Comparison of ENCODE assay signal across 20 mouse cellular contexts in genomic region chr19:32628572-32629132, GRCm38 (mm10). TPM values are rescaled to one million over a fixed set of nuclear protein-coding genes. Genes with fewer than 3 reads are reported as not detected.
A peak's percentile ranks its signal among the peaks of the same experiment; 100 is the strongest.
DNase-seq lines count a peak whose midpoint lies in the region; ATAC-seq and TF ChIP-seq lines count a peak whose summit lies in the region.
"Had no signal": no experiment of that assay in that cellular context is flagged by ENCODE, and none has a peak within 500 bp of the region (broad histone marks: within the 10 kb centered on the region; RNA-seq: fewer than 3 reads in every experiment).

No protein-coding gene starts in this region.

- H3K4me1 ChIP-seq in kidney, adult 2 months (ENCODE audit: control insufficient read depth, insufficient read depth, low read length): peaks cover 21% of the 10 kb centered on the region
- no peaks in the 10 kb centered on the region for H3K4me1 ChIP-seq in intestine, embryonic 16.5 days (ENCODE audit: control insufficient read depth, insufficient read depth, low read length)
- H3K4me1 ChIP-seq: embryonic facial prominence, embryonic 15.5 days; hindbrain, embryonic 13.5 days had no signal

- no peaks in the 10 kb centered on the region for H3K36me3 ChIP-seq in kidney, adult 2 months (ENCODE audit: control insufficient read depth, insufficient read depth, low read length)
- H3K36me3 ChIP-seq in intestine, embryonic 16.5 days (ENCODE audit: control insufficient read depth, insufficient read depth, low read length): no peaks in the 10 kb centered on the region
- H3K36me3 ChIP-seq: embryonic facial prominence, embryonic 15.5 days; forebrain, embryonic 10.5 days; hindbrain, embryonic 13.5 days had no signal

- ATAC-seq in intestine, embryonic 16.5 days: no peak
- ATAC-seq in megakaryocyte-erythroid progenitor cell, adult 5-6 weeks (replicated peaks; ENCODE audit: low FRiP score, low TSS enrichment, poor library complexity, severe bottlenecking): no peak
- ATAC-seq: forebrain, embryonic 14.5 days had no signal

- no peak overlapping the region for H3K4me3 ChIP-seq in kidney, adult 2 months (ENCODE audit: insufficient read depth, low read depth, low read length)
- H3K4me3 ChIP-seq in intestine, embryonic 16.5 days (ENCODE audit: low read length): no peak overlapping the region
- H3K4me3 ChIP-seq: embryonic facial prominence, embryonic 15.5 days; erythroblast, embryonic 14.5 days; forebrain, embryonic 10.5 days; gastrocnemius, adult 2 months; hindbrain, embryonic 13.5 days had no signal

- no peak overlapping the region for H3K9ac ChIP-seq in intestine, embryonic 16.5 days (ENCODE audit: low read depth, low read length)
- H3K9ac ChIP-seq: embryonic facial prominence, embryonic 15.5 days; hindbrain, embryonic 13.5 days had no signal

- H3K9me3 ChIP-seq in intestine, embryonic 16.5 days (ENCODE audit: control insufficient read depth, low read length): no peaks in the 10 kb centered on the region
- H3K9me3 ChIP-seq: embryonic facial prominence, embryonic 15.5 days; forebrain, embryonic 10.5 days; hindbrain, embryonic 13.5 days had no signal

- no peak overlapping the region for H3K4me2 ChIP-seq in intestine, embryonic 16.5 days (ENCODE audit: low read depth, low read length)
- H3K4me2 ChIP-seq: embryonic facial prominence, embryonic 15.5 days; hindbrain, embryonic 13.5 days had no signal

- no peak for TF ChIP-seq POLR2A in kidney, adult 2 months (IDR thresholded peaks at IDR 0.05; ENCODE audit: low read depth, low read length)

- peak; percentile 82 for DNase-seq in kidney, adult 2 months
- DNase-seq in kidney, postnatal 4 days: no peak
- DNase-seq in kidney, adult 8-10 months: peak; percentile 54 to 77
- peak; percentile 82 for DNase-seq in kidney, adult 9 months
- peak; percentile 52 for DNase-seq in kidney, postnatal 14 days
- DNase-seq: adrenal gland, adult 8-10 months; adrenal gland, postnatal 36 days; cerebellum, adult 2 months; cerebellum, postnatal 10 days; gastrocnemius, adult 2 months; gastrocnemius, postnatal 25 days; heart, postnatal 10 days; heart, postnatal 4 days had no signal

- no peak for TF ChIP-seq CTCF in kidney, adult 2 months (conservative IDR thresholded peaks at IDR 0.05; ENCODE audit: insufficient read depth, insufficient read length, low read depth, low read length)

- peak overlapping the region; percentile 69 for H3K27ac ChIP-seq in kidney, adult 2 months (ENCODE audit: insufficient read depth, low read depth, low read length)
- no peak overlapping the region for H3K27ac ChIP-seq in intestine, embryonic 16.5 days (ENCODE audit: low read length)
- H3K27ac ChIP-seq: embryonic facial prominence, embryonic 15.5 days; forebrain, embryonic 10.5 days; gastrocnemius, adult 2 months; hindbrain, embryonic 13.5 days had no signal

- no peaks in the 10 kb centered on the region for H3K27me3 ChIP-seq in kidney, adult 2 months (replicated peaks; ENCODE audit: control insufficient read depth, insufficient read depth, low read length)
- H3K27me3 ChIP-seq in intestine, embryonic 16.5 days (replicated peaks; ENCODE audit: control insufficient read depth, insufficient read depth, low read length): no peaks in the 10 kb centered on the region
- H3K27me3 ChIP-seq: embryonic facial prominence, embryonic 15.5 days; hindbrain, embryonic 13.5 days had no signal

- WGBS in kidney, adult 2 months: 46% methylated on average over 7 of the region's 7 CpGs
- 79% methylated on average over 7 of the region's 7 CpGs for WGBS in intestine, embryonic 16.5 days

RNA-seq across cellular contexts. Expression of gene Papss2, which starts 33.1 kb away (rescaled TPM):
- 129 and 168 TPM in 2 replicates for polyA plus RNA-seq in kidney, adult 2 months (2012; rRNA removed)
- polyA plus RNA-seq in intestine, embryonic 16.5 days (2015; fragmentation: Nextera tagmentation; extraction: Ambion mirVana): 11.0 and 13.5 TPM in 2 replicates
- 0.82 and 0.96 TPM in 2 replicates for total RNA-seq in megakaryocyte-erythroid progenitor cell, adult 5-6 weeks (2014; fragmentation: Nextera tagmentation)
- total RNA-seq in megakaryocyte-erythroid progenitor cell, adult 5-6 weeks (2017): 0.38 and 0.61 TPM in 2 replicates

Comparison
In these comparisons a context has a peak if more than half of its experiments do, and no peak if none do; other contexts are left out.
1. DNase-seq: peak in kidney, adult 2 months (single experiment), kidney, adult 8-10 months (2 of 2), kidney, adult 9 months (single experiment) and kidney, postnatal 14 days (single experiment); none in kidney, postnatal 4 days (0 of 2).